Mouse (Mus musculus): Measurements from ENCODE around the gene Gm49416.

The Gm49416 gene

DNA sequence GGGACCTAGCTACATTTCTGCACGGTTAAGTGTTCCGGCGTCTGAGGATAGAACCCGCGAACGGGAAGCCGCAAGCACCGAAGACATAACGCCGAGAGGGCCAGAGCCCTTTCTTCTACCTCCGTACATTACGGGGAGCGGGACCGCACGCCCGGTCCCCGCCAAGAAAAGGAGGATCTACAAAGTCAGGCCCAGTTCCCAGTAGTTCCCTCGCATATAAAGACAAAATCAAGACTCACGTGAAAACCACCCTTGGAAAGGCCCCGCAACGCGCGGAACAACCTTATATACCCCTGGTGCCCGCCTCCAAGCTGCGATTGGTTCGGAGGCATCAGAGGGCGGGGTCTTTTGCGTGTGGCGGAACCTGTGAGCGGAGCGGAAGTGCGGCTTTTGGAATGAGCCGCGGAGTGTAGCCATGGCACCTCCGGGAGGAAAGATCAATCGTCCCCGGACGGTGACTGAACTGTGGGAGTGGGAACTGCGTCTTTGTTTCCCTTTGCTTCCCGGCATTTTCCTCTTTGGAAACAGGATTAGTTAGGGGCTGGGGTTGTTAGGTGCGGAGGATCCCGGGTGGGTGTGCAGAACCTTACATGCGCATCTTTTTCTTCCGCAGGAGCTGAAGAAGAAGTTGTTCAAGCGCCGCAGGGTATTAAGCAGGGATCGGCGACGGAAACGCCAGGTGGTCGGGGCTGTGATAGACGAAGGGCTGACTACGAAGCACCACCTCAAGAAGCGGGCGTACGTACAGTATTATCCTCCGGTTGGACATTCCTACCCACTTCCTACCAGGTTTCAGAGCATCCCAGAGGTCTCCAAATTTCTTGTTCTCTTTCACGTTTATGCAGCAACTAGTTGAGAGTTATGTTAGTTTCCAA is at the start of gene Gm49416, which contains the start of gene 1810009A15Rik:
Gene Gm49416 (plus strand): TSS at position 416 of the 875 bp plus-strand sequence.
Gene 1810009A15Rik (plus strand): TSS at position 343 of the 875 bp plus-strand sequence.
- in situ Hi-C loops (cut with MboI, MseI): no loop called here

DNA sequence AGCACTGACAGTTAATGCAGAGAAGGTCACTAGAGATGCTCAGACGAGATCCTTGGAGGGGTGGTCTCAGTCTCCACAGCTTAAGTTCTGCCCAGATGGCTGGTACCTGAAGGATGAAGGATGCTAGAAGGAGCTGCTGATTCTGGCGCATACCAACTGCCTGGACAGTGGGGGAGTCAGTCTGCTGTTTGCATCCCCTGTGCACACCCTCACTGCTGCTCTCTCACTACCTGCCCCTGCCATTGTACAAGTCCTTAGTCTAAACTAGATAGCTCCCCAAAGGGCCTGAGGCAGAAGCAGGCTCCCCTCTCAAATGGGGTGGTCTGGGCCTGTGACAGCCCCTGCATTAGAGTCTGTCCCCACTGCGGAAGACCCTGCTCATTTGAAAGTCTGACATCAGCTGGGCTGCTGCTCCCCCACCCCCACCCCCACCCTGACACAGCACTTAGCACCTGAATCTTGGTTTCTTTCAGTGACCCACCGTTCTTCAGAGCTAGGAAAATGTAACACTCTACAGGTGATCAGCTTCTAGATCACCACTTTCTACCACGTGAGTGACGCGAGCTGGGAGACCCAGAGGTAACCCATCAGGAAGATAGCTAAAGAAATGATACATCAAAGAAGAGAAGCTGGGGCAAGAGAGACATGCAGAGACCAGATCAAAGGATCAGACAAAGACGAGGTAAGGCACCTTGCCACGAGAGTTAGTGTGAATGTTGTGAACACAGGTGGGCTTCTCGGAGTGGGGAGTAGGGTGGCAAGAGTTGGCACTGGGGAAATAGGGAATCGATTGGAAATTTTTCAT is 49.4 kb upstream of the Gm49416 start, which contains the start of gene Gng3:
Gene Gng3 (minus strand): TSS at position 92 of the 805 bp plus-strand sequence.
- in situ Hi-C loops (cut with MboI, MseI): loop anchor here (5.0 to 25.0 kb wide), 3 partner anchors 33 to 1048 kb away; partner anchors contain the start of genes Incenp and Ubxn1

DNA sequence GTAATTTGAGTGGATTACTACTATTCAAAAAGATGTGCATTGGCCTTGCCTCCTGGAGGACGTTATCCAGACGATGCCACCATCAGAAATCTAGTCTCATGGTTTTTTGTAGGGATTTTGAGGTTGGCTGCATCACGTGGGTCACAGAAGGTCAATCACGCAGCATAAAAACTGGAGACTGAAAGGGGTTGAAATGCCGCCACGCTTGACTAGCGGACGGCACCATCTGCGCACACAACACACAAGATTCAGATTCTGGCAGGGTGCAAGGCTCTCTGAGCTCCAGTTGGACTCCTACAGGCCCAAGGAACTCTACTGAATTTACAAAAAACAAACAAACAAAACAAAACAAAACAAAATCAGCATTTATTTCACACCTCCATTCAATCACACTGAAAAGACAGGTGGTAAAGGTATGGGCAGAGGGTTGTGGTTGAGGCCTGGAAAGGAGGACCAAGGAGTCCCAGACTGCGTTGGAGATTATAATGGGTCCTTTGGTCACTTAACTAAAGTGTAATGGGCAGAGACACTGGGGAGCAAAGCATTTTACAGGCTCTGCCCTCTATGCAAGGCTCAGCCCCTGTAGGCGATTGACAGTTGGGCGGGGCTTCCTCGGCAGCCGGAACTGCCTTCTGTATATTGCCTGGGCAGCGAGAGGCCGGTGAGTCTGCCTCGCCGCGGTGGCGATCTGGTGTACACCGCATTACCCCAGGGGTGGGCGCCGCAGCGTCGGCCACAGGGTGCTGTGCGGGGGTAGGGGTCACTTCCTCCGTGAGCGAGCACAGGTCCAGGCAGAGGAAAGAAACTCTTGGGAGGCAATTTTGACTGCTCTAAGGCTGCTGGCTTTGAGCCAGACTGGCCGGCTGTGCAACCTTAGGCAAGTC is 48.6 kb upstream of the Gm49416 start:
- in situ Hi-C loops (cut with MboI, MseI): loop anchor here (5.0 to 25.0 kb wide), 3 partner anchors 32 to 1047 kb away; partner anchors contain the start of genes Incenp and Ubxn1

DNA sequence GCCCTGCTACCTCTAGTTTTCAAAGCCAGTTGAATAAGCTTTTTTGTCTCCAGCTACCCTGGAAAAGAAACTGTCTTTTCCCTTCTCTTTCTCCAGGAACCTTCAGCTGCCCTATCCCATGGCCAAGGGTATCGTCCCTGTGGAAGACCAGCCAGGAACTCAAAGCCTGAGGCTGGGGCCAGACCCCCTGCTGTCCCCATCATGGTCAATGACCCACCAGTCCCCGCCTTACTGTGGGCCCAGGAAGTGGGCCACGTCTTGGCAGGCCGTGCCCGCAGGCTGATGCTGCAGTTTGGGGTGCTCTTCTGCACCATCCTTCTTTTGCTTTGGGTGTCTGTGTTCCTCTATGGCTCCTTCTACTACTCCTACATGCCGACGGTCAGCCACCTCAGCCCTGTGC is 47.7 kb upstream of the Gm49416 start:
- in situ Hi-C loops (cut with MboI, MseI): loop anchor here (25.0 kb wide), 1 partner anchor 1046 kb away; the partner anchor contains the start of gene Incenp

DNA sequence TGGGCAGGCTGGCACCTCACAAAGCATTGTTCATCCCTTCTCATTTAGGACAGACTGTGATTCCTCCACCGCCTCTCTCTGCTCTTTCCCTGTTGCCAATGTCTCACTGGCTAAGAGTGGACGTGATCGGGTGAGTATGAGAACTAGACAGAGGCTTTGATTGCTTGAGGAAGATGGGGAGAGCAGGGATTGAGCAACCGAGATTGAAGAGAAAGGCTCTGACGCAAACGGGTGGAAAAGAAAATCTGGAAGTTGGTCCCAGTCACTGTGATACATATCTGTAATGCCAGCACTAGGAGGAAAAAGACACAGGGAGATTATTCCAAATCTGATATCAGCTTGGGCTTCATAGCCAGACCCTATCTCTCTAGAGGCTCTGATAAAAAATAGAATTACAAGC is 45.8 kb upstream of the Gm49416 start:
- in situ Hi-C loops (cut with MboI, MseI): loop anchor here (25.0 kb wide), 1 partner anchor 1044 kb away; the partner anchor contains the start of gene Incenp

DNA sequence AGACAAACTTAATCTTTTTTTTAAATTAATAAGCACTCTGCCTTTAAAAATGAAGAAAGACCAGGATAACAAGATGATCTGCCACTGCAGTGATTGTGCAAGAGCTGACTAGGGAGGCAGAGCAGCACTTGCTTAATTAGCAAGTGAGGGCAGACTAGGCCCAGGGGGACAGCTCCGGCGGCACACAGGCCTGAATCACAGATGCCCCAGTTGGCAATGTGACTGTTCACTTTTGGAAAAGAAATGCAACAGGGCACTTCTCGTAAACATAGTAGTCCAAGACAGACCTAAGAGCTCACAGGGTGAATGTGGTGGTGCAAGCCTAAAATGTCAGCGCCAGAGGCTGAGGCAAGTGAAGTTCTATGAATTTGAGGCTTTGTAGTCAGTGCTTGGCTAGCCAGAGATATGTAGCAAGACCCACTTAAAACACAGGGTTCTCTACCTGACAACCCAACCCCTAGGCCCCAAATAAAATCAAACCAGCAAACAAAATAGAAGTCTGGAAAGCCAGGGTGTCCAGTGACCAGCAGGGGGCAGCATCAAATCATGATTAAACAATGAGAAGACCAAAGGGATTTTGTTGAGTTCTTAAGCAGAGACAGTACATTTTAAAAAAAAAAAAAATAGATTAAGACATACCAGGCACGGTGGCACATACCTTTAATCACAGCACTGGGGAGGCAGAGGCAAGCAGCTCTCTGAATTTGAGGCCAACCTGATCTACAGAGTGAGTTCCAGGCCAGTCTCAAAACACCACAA is 44.2 kb upstream of the Gm49416 start:
- in situ Hi-C loops (cut with MboI, MseI): loop anchor here (5.0 to 25.0 kb wide), 2 partner anchors 268 to 1043 kb away; partner anchors contain the start of gene Incenp

DNA sequence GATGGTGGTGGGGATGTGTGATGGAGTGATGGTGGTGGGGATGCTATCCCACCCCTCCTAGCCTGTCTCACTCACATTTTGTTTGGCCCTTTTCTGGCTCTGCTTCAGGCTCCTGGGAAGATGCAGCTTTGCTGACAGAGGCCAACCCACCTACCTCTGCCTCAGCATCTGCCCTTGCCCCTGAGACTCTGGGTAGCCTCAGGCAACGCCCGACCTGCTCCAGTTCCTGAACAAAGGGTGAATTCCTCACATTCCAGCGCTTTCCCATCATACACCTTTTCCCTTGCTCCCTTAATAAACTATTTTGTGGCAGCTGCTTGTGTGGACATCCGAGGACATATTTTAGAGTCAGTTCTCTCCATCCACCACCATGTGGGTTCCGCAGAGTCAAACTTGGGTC is 40.4 kb upstream of the Gm49416 start:
- in situ Hi-C loops (cut with MboI, MseI): loop anchor here (5.0 to 25.0 kb wide), 2 partner anchors 264 to 1039 kb away; partner anchors contain the start of gene Incenp

DNA sequence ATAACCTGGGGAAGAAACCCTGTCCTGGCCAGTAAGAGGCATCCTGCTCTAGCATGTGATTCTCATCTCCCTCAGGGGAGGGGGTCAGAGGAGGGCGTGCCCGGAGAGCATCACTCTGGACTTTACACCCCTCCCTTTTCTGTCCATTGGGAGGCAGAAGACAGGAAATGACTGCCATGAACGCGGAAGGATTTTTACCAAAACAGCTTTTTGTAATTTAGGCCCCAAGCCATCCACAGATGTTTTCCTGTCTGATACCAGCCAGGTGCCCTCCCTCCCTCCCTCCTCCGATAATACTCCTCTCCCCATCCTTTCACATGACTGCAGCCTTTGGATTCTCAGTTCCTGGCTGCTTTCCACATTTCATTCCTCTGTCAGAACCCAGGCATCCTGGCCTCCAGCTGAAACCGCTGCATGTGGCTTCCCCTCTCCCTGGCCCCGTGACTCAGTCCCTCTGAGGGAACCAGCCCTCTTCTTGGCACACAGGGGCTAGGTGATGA is 38.3 kb upstream of the Gm49416 start, which contains the start of gene Lrrn4cl:
Gene Lrrn4cl (plus strand): TSS at position 367 of the 500 bp plus-strand sequence.
- in situ Hi-C loops (cut with MboI, MseI): loop anchor here (25.0 kb wide), 2 partner anchors 487 to 612 kb away; no protein-coding TSS in a partner anchor

DNA sequence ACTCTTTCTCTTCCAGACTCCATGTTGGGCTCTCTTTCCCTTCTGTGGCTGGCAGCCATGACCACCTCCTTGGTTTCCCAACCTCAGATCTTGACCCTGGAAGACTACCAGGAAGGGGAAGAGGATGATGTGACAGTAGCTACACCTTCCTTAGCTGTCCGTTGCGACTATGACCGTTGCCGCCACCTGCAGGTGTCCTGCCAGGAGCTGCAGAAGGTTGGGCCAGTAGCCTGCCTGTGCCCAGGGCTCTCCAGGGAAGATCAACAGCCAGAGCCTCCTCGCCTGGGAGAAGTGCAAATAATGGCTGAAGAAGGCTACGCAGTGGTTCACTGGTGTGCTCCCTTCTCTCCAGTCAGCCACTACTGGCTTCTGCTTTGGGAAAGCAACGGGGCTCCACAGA is 37.1 kb upstream of the Gm49416 start:
- in situ Hi-C loops (cut with MboI, MseI): loop anchor here (25.0 kb wide), 2 partner anchors 486 to 611 kb away; no protein-coding TSS in a partner anchor

DNA sequence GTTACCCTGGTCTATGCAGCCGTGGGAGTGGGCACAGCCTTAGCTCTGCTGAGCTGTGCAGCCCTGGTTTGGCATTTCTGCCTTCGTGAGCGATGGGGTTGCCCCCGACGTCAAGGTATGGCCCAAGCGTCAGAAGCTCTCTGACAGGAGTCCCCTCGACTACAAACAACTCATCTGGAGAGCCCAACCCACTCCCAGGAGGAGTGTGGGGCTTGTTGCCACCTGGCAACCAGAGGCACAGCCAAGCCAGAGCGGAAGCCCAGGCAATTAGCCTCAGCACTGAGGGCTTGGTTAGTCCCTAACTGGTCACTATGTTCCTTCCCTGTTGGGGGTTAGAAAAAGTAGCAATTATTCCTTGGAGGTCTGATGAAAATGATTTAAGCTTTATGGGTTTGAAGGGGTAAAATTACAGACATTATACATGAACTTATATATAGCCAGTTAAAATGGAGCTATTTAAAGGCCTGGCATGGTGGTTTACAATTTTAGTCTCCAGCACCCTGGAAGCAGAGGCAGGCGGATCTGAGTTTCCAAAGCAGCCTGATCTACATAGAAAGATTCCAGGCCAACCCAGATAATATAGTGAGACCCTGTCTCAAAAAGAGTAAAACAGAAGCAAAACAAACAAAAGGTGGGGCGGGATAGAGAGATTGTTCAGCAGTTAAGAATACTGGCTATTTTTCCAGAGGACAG is 36.3 kb upstream of the Gm49416 start:
- in situ Hi-C loops (cut with MboI, MseI): loop anchor here (25.0 kb wide), 2 partner anchors 485 to 610 kb away; no protein-coding TSS in a partner anchor

DNA sequence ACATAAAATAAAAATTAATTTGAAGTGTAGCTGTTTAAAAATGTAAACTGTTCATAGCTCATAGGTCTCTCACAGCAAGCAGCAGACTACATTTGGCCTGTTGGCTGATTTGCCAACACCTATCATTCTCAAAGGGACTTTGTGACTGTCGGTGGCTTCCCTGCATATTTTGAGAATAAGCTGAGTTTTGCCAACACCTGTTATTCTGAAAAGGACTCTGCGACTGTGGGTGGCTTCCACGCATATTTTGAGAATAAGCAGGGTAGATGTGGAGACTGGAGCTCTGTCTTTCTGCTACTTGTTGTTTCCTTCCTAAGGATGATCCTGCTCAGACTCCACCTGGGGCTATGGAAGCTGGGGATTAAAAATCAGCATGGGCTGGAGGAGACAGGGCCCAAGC is 35.6 kb upstream of the Gm49416 start:
- in situ Hi-C loops (cut with MboI, MseI): loop anchor here (25.0 kb wide), 2 partner anchors 484 to 609 kb away; no protein-coding TSS in a partner anchor

DNA sequence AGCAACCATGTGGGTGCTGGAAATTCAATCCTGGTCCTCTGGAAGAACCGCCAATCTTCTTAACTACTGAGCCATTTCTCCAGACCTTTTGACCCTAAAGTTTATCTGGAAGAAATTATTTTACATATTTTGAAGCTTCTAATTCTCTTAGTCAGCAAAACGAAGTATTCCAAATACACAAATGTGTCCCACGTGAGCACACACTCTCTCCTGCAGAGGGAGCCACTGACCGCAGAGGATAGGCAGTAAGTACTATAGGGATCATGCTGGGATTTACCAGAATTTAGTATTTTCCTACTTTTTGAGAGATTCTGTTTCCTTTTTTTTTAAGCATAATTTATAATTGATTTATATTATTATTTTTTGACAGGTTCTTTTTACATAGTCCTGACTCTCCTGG is 31.0 kb upstream of the Gm49416 start:
- in situ Hi-C loops (cut with MboI, MseI): loop anchor here (25.0 kb wide), 2 partner anchors 480 to 605 kb away; no protein-coding TSS in a partner anchor

DNA sequence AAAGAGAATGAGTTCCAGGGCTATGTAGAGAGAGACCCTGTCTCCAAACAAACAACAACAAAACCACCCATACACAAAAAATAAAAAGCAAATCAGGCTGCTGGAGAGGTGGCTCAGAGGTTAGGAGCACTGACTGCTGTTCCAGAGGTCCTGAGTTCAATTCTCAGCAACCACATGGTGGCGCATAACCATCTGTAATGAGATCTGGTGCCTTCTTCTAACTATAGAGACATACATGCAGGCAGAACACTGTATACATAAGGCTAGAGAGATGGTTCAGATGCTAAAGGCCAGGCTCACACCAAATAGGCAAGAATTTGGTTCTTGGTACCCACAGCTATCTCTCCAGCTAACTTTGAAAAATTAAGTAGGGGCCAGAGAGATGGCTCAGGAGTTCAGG is 29.7 kb upstream of the Gm49416 start:
- in situ Hi-C loops (cut with MboI, MseI): loop anchor here (25.0 kb wide), 2 partner anchors 478 to 603 kb away; no protein-coding TSS in a partner anchor

DNA sequence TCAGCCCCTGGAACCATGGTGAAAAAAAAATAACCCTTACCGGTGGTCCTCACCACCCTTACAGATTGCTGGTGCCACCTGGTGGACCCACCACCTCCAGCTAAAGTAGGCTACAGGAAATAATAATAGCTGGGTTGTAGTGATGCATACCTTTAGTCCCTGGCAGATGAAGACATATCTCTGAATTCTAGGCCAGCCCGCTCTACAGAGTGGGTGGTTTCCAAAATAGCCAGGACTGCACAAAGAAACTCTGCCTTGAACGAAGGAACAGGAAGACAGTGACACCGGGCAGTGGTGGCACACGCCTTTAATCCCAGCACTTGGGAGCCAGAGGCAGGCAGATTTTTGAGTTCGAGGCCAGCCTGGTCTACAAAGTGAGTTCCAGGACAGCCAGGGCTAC is 24.5 kb upstream of the Gm49416 start:
- in situ Hi-C loops (cut with MboI, MseI): loop anchor here (25.0 kb wide), 2 partner anchors 473 to 598 kb away; no protein-coding TSS in a partner anchor

DNA sequence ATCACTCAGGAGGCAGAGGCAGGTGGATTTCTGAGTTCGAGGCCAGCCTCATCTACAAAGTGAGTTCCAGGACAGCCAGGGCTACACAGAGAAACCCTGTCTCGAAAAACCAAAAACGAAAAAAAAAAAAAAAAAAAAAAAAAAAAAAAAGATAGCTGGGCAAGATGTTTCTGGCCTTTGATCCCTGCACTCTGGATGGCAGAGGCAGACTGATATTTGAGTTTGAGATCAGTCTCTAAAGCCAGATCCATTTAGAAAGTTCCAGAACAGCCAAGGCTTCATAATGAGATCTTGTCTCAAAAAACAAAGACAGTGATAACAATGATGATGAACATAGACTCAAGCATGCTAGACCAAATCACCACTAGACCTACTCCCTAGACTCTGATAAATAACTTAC is 18.3 kb upstream of the Gm49416 start:
- in situ Hi-C loops (cut with MboI, MseI): loop anchor here (5.0 to 25.0 kb wide), 3 partner anchors 33 to 592 kb away; partner anchors contain the start of genes Bscl2 and Gng3

DNA sequence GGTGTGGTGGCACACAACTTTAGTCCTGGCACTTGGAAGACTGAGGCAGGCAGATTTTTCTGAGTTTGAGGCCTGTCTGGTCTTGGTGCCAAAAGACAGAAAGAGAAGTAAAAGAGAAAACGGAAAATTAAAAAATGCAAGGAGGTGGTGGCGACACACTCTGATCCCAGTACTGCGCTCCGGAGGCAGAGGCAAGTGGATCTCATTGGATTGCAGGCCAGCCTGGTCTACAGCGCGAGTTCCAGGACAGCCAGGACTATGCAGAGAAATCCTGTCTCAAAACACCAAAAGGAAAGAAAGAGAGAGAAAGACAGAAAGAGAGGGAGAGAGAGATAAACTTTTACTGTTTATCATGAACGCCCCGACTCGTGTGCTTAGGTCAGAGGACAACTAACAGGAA is 17.9 kb upstream of the Gm49416 start:
- in situ Hi-C loops (cut with MboI, MseI): loop anchor here (5.0 to 25.0 kb wide), 3 partner anchors 34 to 591 kb away; partner anchors contain the start of genes Bscl2 and Gng3

DNA sequence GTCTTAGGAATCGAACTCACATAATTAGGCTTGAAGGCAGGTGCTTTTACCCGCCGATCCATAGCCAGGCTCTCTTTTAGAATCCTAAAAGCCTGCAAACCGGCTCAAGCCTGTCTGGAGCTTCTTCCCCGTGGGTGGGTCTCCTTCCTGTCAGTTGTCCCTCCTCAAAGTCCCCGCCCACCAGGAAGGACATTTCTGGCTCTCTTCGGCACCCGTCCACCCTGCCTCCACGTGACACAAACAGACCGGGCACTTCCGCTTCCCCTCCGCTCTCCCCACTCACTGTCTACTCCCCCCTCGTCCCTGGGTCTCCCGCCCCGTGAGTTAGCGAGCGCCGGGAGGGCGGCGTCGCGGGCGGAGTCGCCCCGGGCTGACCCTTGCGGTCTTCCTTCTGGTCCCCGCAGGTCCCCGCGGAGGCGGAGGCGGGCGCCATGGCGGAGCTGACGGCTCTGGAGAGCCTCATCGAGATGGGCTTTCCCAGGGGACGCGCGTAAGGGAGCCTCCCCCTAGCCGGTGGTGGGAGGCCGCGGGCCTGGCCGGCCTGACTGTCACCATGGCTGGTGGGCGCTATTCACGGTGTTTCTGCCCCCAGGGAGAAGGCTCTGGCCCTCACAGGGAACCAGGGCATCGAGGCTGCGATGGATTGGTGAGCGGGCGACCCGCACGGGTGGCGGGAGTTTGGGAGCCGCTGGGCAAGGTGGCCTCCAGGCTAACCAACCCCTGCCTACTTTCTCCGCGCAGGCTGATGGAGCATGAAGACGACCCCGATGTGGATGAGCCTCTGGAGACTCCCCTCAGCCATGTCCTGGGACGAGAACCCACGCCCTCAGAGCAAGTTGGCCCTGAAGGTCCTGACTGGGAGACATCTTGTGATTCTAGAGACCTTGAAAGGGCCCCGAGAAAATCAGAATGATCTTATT is 17.2 kb upstream of the Gm49416 start, which contains the start of gene Ubxn1:
Gene Ubxn1 (plus strand): TSS at position 230 of the 920 bp plus-strand sequence.
- in situ Hi-C loops (cut with MboI, MseI): loop anchor here (5.0 to 25.0 kb wide), 3 partner anchors 34 to 591 kb away; partner anchors contain the start of genes Bscl2 and Gng3

Measured in T-helper 1 cell (primary cell).